Mouse (Mus musculus): ENCODE measurements around the gene Tmbim6. TPM values are rescaled to one million over a fixed set of nuclear protein-coding genes. Genes with fewer than 3 reads are reported as not detected.

Gene Tmbim6
- polyA plus RNA-seq, 1 experiment from 2014 or later, result 239 TPM

DNA sequence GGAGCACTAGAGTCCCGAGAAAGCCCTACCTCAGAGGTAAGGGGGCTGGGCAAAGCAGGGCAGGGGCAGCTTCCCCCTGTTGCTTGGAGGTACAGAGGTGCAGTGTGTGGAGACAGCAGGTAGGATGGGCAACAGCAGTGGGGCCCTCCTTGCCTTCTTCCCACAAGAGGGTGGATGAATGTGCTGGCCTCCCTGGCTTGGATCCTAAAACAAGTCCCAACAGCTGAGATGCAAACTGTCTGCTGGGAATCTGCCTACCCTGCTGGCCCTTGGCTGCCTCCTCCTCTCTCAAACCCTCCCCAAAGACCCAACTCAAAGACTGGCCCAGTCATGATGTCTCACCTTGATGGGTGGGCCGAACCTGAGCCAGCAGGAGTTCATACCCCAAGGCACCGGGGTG is 62.7 kb downstream of the Tmbim6 start:
- Histone ChIP-seq H3K9ac (ENCODE audit: low read length) (0 out of 2 replicates have a peak overlapping the region, but pooled peaks have one; percentile 10), H3K27ac (replicated peaks in 1 of 2; ENCODE audit: control insufficient read depth in 1 of 2, insufficient read depth in 1 of 2, low read depth in 2 of 2, low read length in 2 of 2) (0 out of 4 replicates have a peak overlapping the region, but pooled peaks of 1 of the 2 experiments have one; percentile 6), H3K27me3 (ENCODE audit: control insufficient read depth, insufficient read depth, low read length) (no peaks in the 10 kb centered on the region), H3K4me3 (ENCODE audit: control insufficient read depth in 1 of 2, insufficient read depth in 1 of 2, low read depth in 1 of 2, low read length in 2 of 2) (no peak overlapping the region), H3K4me1 (ENCODE audit: control insufficient read depth in 2 of 2, insufficient read depth in 2 of 2, low read length in 2 of 2) (peaks cover 19 to 29% of the 10 kb centered on the region in 2 experiments), H3K9me3 (ENCODE audit: control insufficient read depth, low read length) (no peaks in the 10 kb centered on the region), H3K4me2 (ENCODE audit: low read length) (0 out of 2 replicates have a peak overlapping the region, but pooled peaks have one; percentile 3), H3K36me3 (ENCODE audit: control insufficient read depth, insufficient read depth, low read length) (peaks cover 10% of the 10 kb centered on the region; the same call in 1 of the 2 replicates)
- ATAC-seq (ENCODE audit: insufficient number of reproducible peaks, insufficient read depth, low FRiP score, low read depth), result no peak
- 80% methylated on average over 3 of the region's 3 CpGs for WGBS

DNA sequence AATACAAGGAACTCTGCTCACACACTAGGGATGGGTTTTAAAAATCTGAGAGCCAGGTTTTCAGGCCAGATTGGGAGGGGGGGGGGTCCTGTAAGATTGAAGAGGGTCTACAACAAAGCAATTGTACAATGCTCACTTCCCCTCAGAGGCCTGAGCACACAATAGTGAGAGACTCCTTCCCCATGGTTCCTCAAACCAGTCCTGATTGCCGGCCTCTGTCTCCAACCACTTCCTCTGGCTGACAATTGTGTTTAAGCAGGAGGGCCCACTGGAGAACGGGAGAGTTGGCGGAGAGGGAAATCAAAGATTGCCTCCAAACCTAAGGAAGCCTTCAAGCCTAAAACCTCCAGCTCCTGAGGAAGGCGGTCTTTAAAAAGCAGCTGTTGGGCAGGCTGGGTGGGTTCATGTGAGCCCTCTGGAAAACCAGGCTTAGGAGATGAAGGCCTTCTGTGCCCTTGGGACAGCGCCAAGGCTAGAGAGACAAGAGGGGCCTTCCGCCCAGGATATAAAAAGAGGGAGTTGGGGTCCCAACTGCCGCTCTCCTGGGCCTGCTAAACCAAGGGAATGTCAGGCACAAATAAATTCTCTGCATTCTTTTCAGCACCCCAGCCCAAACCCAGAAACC is 63.8 kb downstream of the Tmbim6 start:
- no peaks in the 10 kb centered on the region for H3K9me3 ChIP-seq (ENCODE audit: control insufficient read depth, low read length)
- H3K9ac ChIP-seq (ENCODE audit: low read length), result peak overlapping the region; percentile 77
- peaks cover 10% of the 10 kb centered on the region; the same call in 1 of the 2 replicates for H3K36me3 ChIP-seq (ENCODE audit: control insufficient read depth, insufficient read depth, low read length)
- peaks cover 14 to 21% of the 10 kb centered on the region in 2 experiments; a peak in 3 of 4 replicates for H3K4me1 ChIP-seq (ENCODE audit: control insufficient read depth in 2 of 2, insufficient read depth in 2 of 2, low read length in 2 of 2)
- ATAC-seq (ENCODE audit: insufficient number of reproducible peaks, insufficient read depth, low FRiP score, low read depth), result no peak
- no peaks in the 10 kb centered on the region for H3K27me3 ChIP-seq (ENCODE audit: control insufficient read depth, insufficient read depth, low read length)
- peak overlapping the region; percentile 78 to 94 for H3K27ac ChIP-seq (replicated peaks in 1 of 2; ENCODE audit: control insufficient read depth in 1 of 2, insufficient read depth in 1 of 2, low read depth in 2 of 2, low read length in 2 of 2)
- 11% methylated on average over 7 of the region's 7 CpGs for WGBS
- peak overlapping the region; percentile 89 for H3K4me2 ChIP-seq (ENCODE audit: low read length)
- H3K4me3 ChIP-seq (ENCODE audit: control insufficient read depth in 1 of 2, insufficient read depth in 1 of 2, low read depth in 1 of 2, low read length in 2 of 2), result peak overlapping the region; percentile 78 to 83

DNA sequence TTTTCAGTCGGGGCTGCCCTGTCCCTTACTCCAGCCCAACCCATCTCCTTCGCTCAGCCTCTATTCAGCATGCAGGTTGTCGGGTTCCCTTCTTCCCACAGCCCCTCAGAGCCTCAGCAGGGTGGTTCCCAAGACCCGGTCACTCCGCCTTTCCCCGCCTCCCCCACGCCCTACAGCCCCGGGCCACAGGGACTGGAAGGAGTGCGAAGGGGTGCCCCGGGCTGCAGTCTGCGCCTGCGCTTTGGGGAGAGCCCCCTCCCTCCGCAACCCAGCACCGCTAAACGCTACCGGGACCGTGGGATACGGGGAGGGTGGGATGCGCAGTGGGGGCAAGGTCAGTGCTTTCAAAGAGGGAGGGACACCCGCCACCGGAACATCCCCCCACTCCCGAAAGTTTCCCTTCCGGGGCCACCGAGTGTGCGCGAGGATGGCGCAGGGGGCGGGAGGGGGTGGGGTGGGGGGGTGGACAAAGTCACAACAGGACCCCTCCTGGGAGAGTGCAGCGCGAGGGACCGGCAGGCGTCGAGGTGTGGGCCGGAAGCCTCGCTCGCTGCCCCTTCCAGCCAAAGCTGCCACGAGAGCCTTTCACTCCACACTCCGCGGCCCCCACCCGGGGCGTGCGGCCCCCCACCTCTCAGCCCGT is 64.4 kb downstream of the Tmbim6 start:
- Histone ChIP-seq H3K9me3 (ENCODE audit: control insufficient read depth, low read length) (no peaks in the 10 kb centered on the region), H3K9ac (ENCODE audit: low read length) (peak overlapping the region; percentile 77), H3K27ac (replicated peaks in 1 of 2; ENCODE audit: control insufficient read depth in 1 of 2, insufficient read depth in 1 of 2, low read depth in 2 of 2, low read length in 2 of 2) (peak overlapping the region; percentile 78 to 94), H3K4me3 (ENCODE audit: control insufficient read depth in 1 of 2, insufficient read depth in 1 of 2, low read depth in 1 of 2, low read length in 2 of 2) (peak overlapping the region; percentile 78 to 83), H3K4me1 (ENCODE audit: control insufficient read depth in 2 of 2, insufficient read depth in 2 of 2, low read length in 2 of 2) (peaks cover 14 to 20% of the 10 kb centered on the region in 2 experiments; a peak in 3 of 4 replicates), H3K36me3 (ENCODE audit: control insufficient read depth, insufficient read depth, low read length) (peaks cover 7% of the 10 kb centered on the region; the same call in 1 of the 2 replicates), H3K27me3 (ENCODE audit: control insufficient read depth, insufficient read depth, low read length) (no peaks in the 10 kb centered on the region), H3K4me2 (ENCODE audit: low read length) (peak overlapping the region; percentile 89)
- WGBS, result under 1% methylated on average over 39 of the region's 43 CpGs
- ATAC-seq (ENCODE audit: insufficient number of reproducible peaks, insufficient read depth, low FRiP score, low read depth), result peak; percentile 60

DNA sequence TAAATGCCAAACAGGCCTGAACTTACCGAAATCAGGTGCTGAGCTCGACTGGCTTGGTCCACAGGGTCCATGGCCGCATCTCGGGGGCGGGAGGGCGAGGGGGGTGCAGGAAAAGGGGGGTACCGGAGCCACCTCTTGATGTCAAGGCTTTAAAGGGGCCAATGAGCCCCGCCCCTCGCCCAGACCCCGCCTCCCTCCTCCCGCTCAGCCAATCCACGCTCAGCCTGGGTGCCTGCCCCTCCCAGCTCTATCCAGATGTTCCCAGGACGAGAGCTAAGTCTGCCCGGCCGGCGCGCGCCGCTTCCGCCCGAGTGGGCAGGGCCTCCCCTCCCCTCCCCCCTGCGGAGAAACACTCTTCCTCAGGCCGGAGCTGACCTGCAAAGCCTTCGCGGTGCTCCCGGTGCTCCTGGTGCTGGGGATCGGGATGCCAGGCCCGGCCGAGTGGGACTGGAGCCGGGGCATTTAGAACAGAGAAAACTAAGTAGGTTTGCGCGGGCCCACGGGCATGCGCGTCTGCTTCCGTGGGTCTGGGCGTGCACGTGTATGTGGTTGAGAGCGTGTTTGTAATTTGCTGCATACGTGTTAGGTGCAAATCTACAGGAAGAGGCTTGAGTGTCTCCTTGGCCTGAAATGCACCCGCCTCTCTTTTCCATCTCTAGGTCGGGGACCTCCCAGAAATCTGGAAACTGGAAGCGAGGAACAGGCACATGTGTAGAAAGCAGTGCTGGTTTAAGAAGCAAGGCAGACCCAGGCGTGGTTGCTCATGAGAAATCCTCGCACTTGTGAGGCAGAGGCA is 65.1 kb downstream of the Tmbim6 start, which contains the start of gene Nckap5l:
TSS of gene Nckap5l (minus strand) at position 143 of the 796 bp plus-strand sequence.
- H3K9ac ChIP-seq (ENCODE audit: low read length), result peak within 1 kb of the TSS; percentile 77
- H3K4me3 ChIP-seq (ENCODE audit: control insufficient read depth in 1 of 2, insufficient read depth in 1 of 2, low read depth in 1 of 2, low read length in 2 of 2), result peak within 1 kb of the TSS; percentile 83 to 91
- peak within 1 kb of the TSS; percentile 80 to 94 for H3K27ac ChIP-seq (replicated peaks in 1 of 2; ENCODE audit: control insufficient read depth in 1 of 2, insufficient read depth in 1 of 2, low read depth in 2 of 2, low read length in 2 of 2)
- peaks cover 14 to 20% of the 10 kb centered on the region in 2 experiments; a peak in 3 of 4 replicates for H3K4me1 ChIP-seq (ENCODE audit: control insufficient read depth in 2 of 2, insufficient read depth in 2 of 2, low read length in 2 of 2)
- H3K36me3 ChIP-seq (ENCODE audit: control insufficient read depth, insufficient read depth, low read length), result peaks cover 2% of the 10 kb centered on the region; the same call in 1 of the 2 replicates
- no peaks in the 10 kb centered on the region for H3K27me3 ChIP-seq (ENCODE audit: control insufficient read depth, insufficient read depth, low read length)
- WGBS, result 1% methylated on average over 39 of the region's 45 CpGs
- H3K4me2 ChIP-seq (ENCODE audit: low read length), result peak within 1 kb of the TSS; percentile 89
- peak; percentile 95 for ATAC-seq (ENCODE audit: insufficient number of reproducible peaks, insufficient read depth, low FRiP score, low read depth)
- H3K9me3 ChIP-seq (ENCODE audit: control insufficient read depth, low read length), result no peaks in the 10 kb centered on the region

Other genes starting within 250 kb of the Tmbim6 start
- gene Kcnh3, start 168.0 kb upstream of the Tmbim6 start, polyA plus RNA-seq (2014; fragmentation: Nextera tagmentation; extraction: Ambion mirVana), result 0.12 TPM in 1 of 2 replicates, not detected in the other
- gene Mcrs1, start 140.9 kb upstream of the Tmbim6 start, polyA plus RNA-seq (2014; fragmentation: Nextera tagmentation; extraction: Ambion mirVana), result 167 and 173 TPM in 2 replicates
- 31.2 and 38.0 TPM in 2 replicates for gene Prpf40b, start 97.8 kb upstream of the Tmbim6 start, polyA plus RNA-seq (2014; fragmentation: Nextera tagmentation; extraction: Ambion mirVana)
- gene Fam186b, start 97.0 kb upstream of the Tmbim6 start, polyA plus RNA-seq (2014; fragmentation: Nextera tagmentation; extraction: Ambion mirVana), result 0.36 TPM in 1 of 2 replicates, not detected in the other
- 14.4 and 15.0 TPM in 2 replicates for gene Fmnl3, start 22.4 kb upstream of the Tmbim6 start, polyA plus RNA-seq (2014; fragmentation: Nextera tagmentation; extraction: Ambion mirVana)
- 7.5 and 9.2 TPM in 2 replicates for gene Nckap5l, start 64.9 kb downstream of the Tmbim6 start, polyA plus RNA-seq (2014; fragmentation: Nextera tagmentation; extraction: Ambion mirVana)
- gene Bcdin3d, start 81.8 kb downstream of the Tmbim6 start, polyA plus RNA-seq (2014; fragmentation: Nextera tagmentation; extraction: Ambion mirVana), result 11.8 and 12.5 TPM in 2 replicates
- gene Faim2, start 135.3 kb downstream of the Tmbim6 start, polyA plus RNA-seq (2014; fragmentation: Nextera tagmentation; extraction: Ambion mirVana), result 0.19 TPM in 1 of 2 replicates, not detected in the other
- not detected in 2 replicates for gene Aqp2, start 186.2 kb downstream of the Tmbim6 start, polyA plus RNA-seq (2014; fragmentation: Nextera tagmentation; extraction: Ambion mirVana)
- gene Aqp5, start 197.9 kb downstream of the Tmbim6 start, polyA plus RNA-seq (2014; fragmentation: Nextera tagmentation; extraction: Ambion mirVana), result 0.18 and 0.26 TPM in 2 replicates
- not detected in 2 replicates for gene Aqp6, start 208.5 kb downstream of the Tmbim6 start, polyA plus RNA-seq (2014; fragmentation: Nextera tagmentation; extraction: Ambion mirVana)

Measured in heart, embryonic 14.5 days (tissue).